Mouse (Mus musculus) Patski (cell line): Measurements from ENCODE around the gene Srgap3. TPM values are rescaled to one million over a fixed set of nuclear protein-coding genes. Genes with fewer than 3 reads are reported as not detected.

Experiments
- ATAC-seq: fragments of 100-300 bp; one replicate; pipeline ENCODE4 v1.8.0; 2021
- CTCF ChIA-PET: fragments of 350-600 bp; sonication (Branson Sonifier 250); formaldehyde crosslinking; loops from one replicate; lab custom pipeline; 2022; ENCODE audit warnings: inconsistent platforms; lab: Charles Lee
- POLR2A ChIA-PET: fragments of 350-600 bp; sonication (Branson Sonifier 250); formaldehyde crosslinking; loops from one replicate; lab custom pipeline; 2022; ENCODE audit warnings: antibody characterized with exemption, inconsistent platforms; lab: Charles Lee
- DNase-seq: peaks from one replicate; pipeline ENCODE4 v3.0.0-alpha.2; 2011; ENCODE audit warnings: low read depth, low spot score
- H3K27me3 ChIP-seq: fragments of 371-371 bp; one replicate; pipeline ENCODE4 v1.5.1; 2021
- CTCF ChIP-seq: fragments of 100-300 bp; IDR thresholded peaks from one replicate; pipeline ENCODE4 v1.5.1; 2021
- in situ Hi-C: fragments of 300-500 bp; cut with MboI; formaldehyde crosslinking; loops from 3 replicates; pipeline ENCODE4 v1.11.1; 2018; ENCODE audit warnings: low pct_unique_long_range_greater_than_20kb, mixed read lengths
- polyA plus RNA-seq: library from polyadenylated mRNA; unstranded; gene quantifications from one replicate; pipeline ENCODE4 v1.2.3, GENCODE M21; 2021

Srgap3 gene
- polyA plus RNA-seq, 1 experiment from 2014 or later, result 37.7 TPM

DNA sequence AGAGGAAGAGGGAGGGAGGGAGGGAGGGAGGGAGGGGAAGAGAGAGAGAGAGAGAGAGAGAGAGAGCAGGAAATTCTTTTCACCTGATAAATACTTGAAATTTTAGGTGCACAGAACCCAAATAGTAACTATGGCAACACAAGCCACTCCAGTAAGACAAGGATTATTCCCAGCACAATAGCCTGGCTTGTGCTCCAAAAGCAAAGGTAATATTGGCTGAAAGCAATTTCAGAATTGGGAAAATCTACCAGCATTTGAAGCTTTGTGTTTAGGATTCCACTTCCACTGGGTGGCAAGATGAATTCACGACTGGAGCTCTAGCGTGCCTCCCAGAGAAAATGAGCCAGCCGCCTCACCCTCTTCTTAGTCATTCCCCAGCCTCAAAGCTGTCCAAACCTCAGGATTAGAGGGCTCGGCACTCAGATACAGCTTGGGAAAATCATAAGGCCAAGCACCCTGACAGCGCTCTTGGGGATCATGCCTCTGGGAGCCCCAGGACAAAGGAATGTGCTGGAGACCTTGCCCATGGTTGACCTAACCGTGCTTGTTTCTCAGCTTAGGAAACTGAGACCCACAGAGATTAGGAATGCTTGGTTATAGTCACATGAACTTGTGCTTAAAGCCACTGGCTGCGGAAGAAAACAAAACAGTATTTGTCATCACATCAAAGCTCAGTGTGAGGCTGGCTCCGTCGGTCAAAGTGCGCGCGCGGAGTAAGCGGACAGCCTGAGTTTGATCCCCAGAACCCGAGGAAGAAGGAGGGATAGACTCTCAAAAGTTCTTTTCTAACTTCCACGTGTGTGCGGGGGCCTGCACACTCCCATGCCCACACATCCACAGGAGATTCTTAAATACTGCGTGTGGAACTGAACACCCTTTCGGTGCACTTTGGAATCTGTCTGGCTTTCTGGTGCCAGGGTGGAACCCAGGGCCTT is 27.0 kb upstream of the Srgap3 start:
- in situ Hi-C loops, result no loop called here
- ChIA-PET POLR2A (interaction anchor here (1.3 kb wide), 1 partner anchor 15 kb away, joined by 6 read pairs; no protein-coding TSS in a partner anchor), CTCF (interaction anchor here (0.7 to 1.6 kb wide), 7 partner anchors 9 to 242 kb away, joined by 3 to 6 read pairs (median 3); partner anchors contain the start of gene Srgap3)
- TF ChIP-seq CTCF, result no peak
- ATAC-seq (peak; percentile 16), DNase-seq (peak; percentile 62)
- no peaks in the 10 kb centered on the region for H3K27me3 ChIP-seq

DNA sequence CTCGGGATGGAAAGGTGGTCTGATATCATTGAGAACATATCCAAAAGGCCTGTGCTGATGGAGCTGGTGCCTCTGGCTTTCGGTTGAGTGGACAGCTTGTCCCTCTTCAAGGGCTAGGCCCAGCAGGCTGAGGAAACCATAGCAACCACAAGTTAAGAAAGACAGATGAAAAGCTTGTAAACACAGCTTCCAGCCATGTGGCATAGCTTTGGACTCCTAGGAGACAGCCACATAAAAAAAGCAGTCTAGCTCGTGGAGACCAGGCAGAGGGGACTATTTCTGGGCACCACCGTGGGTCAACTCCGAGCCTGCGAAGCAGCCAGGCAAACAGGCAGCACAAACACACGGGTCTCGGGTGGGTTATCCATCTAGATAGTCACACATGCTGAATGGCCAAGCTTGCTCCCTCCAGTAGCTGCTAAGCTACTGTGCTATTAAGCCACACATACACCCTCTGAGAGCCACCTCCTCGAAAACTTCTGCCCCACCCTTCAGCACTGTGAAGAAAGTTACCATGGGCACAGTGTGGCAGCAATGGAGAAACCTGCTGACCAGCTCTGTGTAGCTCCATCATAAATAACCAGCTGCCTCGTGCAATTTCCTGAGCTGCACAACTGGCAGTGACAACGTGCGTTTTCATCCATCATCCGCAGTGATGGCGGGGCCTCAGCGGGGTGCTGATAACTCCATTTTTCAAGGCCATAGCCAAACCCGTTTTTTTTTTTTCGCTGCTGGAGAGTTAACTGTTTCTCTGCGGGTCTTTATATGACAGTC is 26.0 kb upstream of the Srgap3 start:
- in situ Hi-C loops, result no loop called here
- ChIA-PET POLR2A (interaction anchor here (0.6 to 1.3 kb wide), 3 partner anchors 14 to 701 kb away, joined by 4 to 6 read pairs (median 4); no protein-coding TSS in a partner anchor), CTCF (interaction anchor here (1.2 to 1.6 kb wide), 5 partner anchors 10 to 28 kb away, joined by 3 to 6 read pairs (median 3); no protein-coding TSS in a partner anchor)
- TF ChIP-seq CTCF, result no peak
- DNase-seq, result no peak
- no peaks in the 10 kb centered on the region for H3K27me3 ChIP-seq
- ATAC-seq, result no peak

DNA sequence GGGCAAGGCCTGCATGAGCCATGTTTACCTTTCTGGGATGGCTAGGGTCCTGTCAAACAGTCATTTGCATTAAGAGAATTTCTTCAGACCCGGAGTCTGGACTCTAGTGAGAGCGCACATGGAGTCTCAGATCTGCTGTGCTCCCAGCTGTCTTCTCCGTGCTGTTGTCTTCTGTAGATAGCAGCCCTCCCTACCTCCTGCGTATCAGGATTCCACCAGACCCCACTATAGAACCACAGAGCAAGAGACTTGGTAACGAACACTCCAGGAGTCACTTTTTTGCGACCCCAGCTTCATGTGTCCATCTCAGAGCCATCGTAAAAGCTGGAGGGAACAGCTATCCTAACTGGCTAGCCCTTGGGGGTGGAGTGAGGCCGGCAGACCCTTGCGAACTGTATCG is 25.1 kb upstream of the Srgap3 start:
- no peak for TF ChIP-seq CTCF
- DNase-seq, result no peak
- CTCF ChIA-PET, result interaction anchor here (1.3 to 1.6 kb wide), 3 partner anchors 11 to 25 kb away, joined by 3 to 4 read pairs (median 3); no protein-coding TSS in a partner anchor
- in situ Hi-C loops, result no loop called here
- H3K27me3 ChIP-seq, result no peaks in the 10 kb centered on the region
- ATAC-seq, result no peak
- POLR2A ChIA-PET, result no interaction called here

DNA sequence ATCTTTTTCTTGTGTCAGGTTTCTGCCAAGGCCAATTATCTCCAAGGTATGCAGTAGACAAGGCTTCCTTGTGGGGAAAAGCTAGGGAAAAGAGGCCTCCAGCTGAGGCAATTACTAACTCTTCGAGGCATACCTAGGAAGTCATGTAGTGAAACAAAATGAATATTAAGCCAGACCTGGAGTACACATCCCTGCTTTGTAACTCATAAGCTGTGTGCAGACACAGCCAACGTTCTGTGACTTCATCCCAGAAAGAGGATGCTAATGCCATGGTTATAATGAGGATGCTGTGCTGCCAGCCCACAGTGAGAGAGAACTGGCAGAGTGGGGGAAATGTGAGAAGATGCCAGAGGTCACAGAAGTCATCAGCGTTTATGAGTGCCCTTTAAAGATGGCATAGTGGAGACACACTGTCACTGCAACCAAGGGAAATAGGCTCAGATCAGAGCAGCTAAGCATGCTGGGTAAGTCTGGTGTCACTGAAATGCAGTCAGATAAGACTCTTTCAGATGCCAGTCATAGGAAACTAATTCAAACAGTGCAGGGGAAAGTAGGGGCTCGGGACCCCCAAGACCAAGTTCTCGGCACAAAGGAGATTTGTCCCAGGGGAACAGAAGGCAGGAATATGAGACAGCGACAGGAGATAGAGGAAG is 24.2 kb upstream of the Srgap3 start:
- DNase-seq, result no peak
- H3K27me3 ChIP-seq, result no peaks in the 10 kb centered on the region
- CTCF ChIA-PET, result interaction anchor here (0.9 to 1.5 kb wide), 2 partner anchors 22 to 24 kb away, joined by 3 to 4 read pairs; no protein-coding TSS in a partner anchor
- in situ Hi-C loops, result no loop called here
- no peak for TF ChIP-seq CTCF
- ATAC-seq, result peak; percentile 87
- POLR2A ChIA-PET, result no interaction called here

DNA sequence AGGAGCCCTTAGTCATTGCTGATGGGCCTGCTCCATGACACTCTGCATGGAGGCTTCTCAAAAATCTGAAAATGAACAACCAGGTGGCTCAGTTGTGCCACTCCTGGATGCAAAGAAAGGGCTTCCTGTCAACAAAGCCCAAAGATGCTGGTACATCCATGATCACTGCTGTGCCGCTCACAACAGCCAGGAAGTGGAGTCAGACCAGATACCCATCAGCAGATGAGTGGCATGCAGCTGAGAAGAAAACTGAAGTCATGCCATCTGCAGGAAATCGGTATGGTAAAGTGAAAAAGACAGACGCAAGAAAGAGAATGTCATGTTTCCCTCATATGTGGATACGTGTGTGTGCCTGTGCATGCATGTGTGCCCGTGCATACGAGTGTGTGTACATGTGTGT is 20.3 kb upstream of the Srgap3 start:
- ATAC-seq (no peak), DNase-seq (no peak)
- no peaks in the 10 kb centered on the region for H3K27me3 ChIP-seq
- in situ Hi-C loops, result no loop called here
- ChIA-PET POLR2A (no interaction called here), CTCF (interaction anchor here (1.2 kb wide), 1 partner anchor 20 kb away, joined by 3 read pairs; the partner anchor contains the start of gene Srgap3)
- no peak for TF ChIP-seq CTCF

DNA sequence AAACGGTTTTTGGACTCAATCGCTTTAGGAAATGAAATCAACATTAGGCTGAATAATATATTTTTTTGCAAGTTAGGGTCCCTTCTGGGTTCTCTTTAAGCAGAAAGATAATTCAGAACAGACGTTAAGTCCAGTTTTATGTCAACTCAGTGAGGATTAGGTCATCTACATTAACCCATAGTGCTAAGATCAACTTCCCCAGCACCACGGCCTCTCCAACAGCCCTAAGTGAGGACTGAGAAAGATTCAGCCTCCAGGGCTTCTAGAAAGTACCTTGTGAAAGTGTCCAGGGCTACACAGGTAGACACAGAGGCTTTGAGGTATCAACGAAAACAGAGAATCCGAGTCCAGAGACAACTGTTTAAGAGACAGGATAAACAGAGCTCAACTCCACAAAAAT is 11.3 kb upstream of the Srgap3 start:
- in situ Hi-C loops, result no loop called here
- H3K27me3 ChIP-seq, result no peaks in the 10 kb centered on the region
- ChIA-PET CTCF (no interaction called here), POLR2A (interaction anchor here (1.1 kb wide), 1 partner anchor 16 kb away, joined by 6 read pairs; no protein-coding TSS in a partner anchor)
- TF ChIP-seq CTCF, result no peak
- DNase-seq (no peak), ATAC-seq (no peak)

DNA sequence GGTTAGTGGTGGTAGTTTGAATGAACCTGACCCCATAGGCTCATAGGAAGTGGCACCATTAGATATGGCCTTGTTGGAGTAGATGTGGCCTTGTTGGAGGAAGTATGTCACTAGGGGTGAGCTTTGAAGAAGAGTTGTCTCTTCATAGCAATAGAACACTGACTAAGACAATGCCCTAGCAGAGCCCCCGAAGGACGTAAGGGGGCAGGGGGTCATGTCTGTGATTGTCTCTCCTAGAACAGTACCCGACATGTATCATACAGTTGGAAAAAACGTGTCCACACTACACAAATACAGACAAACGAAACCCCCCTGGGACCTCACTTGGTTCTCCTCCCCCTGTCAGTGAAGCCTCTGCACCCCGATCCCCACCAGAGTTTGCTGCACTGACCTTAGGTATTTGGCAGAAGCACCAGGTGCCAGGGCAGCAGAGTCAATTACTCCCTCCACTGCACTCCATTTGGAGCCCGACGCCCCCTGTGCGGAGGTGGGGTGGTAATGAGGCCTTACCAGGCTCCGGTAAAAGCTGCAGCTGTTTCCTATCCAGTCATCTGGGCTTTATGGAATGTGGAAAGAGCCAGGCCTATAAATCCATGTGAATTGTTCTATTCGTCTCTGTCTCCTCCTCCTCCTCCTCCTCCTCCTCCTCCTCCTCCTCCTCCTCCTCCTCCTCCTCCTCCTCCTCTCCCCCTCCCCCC is 10.7 kb upstream of the Srgap3 start:
- in situ Hi-C loops, result no loop called here
- H3K27me3 ChIP-seq, result no peaks in the 10 kb centered on the region
- ATAC-seq, result no peak
- CTCF ChIA-PET, result no interaction called here
- POLR2A ChIA-PET, result no interaction called here
- TF ChIP-seq CTCF, result no peak
- no peak for DNase-seq

DNA sequence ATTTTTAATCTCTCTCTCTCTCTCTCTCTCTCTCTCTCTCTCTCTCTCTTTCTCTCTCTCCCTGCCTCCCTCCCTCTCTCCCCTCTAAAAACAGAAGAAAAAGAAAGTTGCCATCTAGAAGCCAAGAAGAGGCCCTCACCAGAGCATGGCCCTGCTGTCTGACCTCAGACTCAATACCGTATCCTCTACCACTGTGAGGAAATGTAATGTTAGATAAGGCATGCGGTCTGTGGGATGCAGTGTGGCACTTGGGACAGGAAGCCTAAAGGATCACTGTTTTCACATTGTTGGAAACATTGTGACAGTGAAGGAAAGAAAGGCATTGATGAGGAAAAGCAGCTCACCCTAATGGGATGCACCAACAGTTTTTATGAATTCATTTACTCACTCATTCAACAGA is 8.7 kb upstream of the Srgap3 start:
- no peak for DNase-seq
- H3K27me3 ChIP-seq, result no peaks in the 10 kb centered on the region
- ChIA-PET POLR2A (no interaction called here), CTCF (no interaction called here)
- in situ Hi-C loops, result no loop called here
- TF ChIP-seq CTCF, result no peak
- no peak for ATAC-seq

DNA sequence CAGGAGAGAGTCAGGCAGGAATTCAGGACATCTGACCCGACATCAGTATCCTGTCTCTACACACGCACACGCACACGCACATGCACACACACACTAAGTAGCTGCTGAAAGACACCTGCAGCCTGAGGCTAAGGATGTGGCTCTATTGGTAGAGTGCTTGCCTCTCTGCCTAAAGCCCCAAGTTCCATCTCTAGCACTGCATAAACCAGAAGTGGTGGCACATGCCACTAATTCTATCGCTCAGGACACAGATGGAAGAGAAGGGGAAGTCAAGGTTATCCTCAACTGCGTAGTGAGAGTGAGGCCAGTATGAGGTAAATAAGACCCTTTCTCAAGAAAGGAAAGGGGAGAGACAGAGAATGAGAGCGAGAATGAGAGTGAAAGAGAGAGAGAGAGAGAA is 6.8 kb upstream of the Srgap3 start:
- ChIA-PET CTCF (no interaction called here), POLR2A (no interaction called here)
- no peaks in the 10 kb centered on the region for H3K27me3 ChIP-seq
- DNase-seq (no peak), ATAC-seq (no peak)
- no peak for TF ChIP-seq CTCF
- in situ Hi-C loops, result no loop called here
